13 mouse cellular contexts compared by ENCODE assay signal in genomic region chr12:73445562-73445961, GRCm38 (mm10).
DNase-seq lines count a peak whose midpoint lies in the region; ATAC-seq lines count a peak whose summit lies in the region.
"Had no signal": no experiment of that assay in that cellular context is flagged by ENCODE, and none has a peak within 500 bp of the region (broad histone marks: within the 10 kb centered on the region; RNA-seq: fewer than 3 reads in every experiment).

No protein-coding gene starts in this region.

- no peaks in the 10 kb centered on the region for H3K27me3 ChIP-seq in kidney, embryonic 14.5 days (ENCODE audit: control insufficient read depth, insufficient read depth, low read length)
- no peaks in the 10 kb centered on the region for H3K27me3 ChIP-seq in limb, embryonic 12.5 days
- H3K27me3 ChIP-seq: forebrain, embryonic 13.5 days had no signal

- H3K9ac ChIP-seq in kidney, embryonic 14.5 days (ENCODE audit: low read depth, low read length), result no peak overlapping the region
- no peak overlapping the region for H3K9ac ChIP-seq in limb, embryonic 12.5 days (replicated peaks)
- H3K9ac ChIP-seq: forebrain, embryonic 13.5 days had no signal

- DNase-seq in 416B (ENCODE audit: low read depth) (peak; percentile 74), NIH3T3 (ENCODE audit: low read depth) (peak; percentile 42)
- no peak for DNase-seq in ovary, adult 18-20 months (ENCODE audit: low spot score)
- DNase-seq in yolk sac, embryonic 10.5 days (ENCODE audit: low spot score), result no peak
- DNase-seq in B cell, adult 2 months, result no peak
- DNase-seq: adrenal gland, postnatal 10 days; cerebellum, adult 9-11 months; lung, adult 18-20 months; right cerebral cortex, postnatal 14 days had no signal

- H3K9me3 ChIP-seq in kidney, embryonic 14.5 days (ENCODE audit: control insufficient read depth, low read length), result peaks cover 4% of the 10 kb centered on the region; the same call in 1 of the 2 replicates
- H3K9me3 ChIP-seq in limb, embryonic 12.5 days, result no peaks in the 10 kb centered on the region
- H3K9me3 ChIP-seq: forebrain, embryonic 13.5 days had no signal

- no peak overlapping the region for H3K4me3 ChIP-seq in kidney, embryonic 14.5 days (ENCODE audit: low read length)
- H3K4me3 ChIP-seq in limb, embryonic 12.5 days (replicated peaks), result no peak overlapping the region
- H3K4me3 ChIP-seq: forebrain, embryonic 13.5 days; layer of hippocampus, adult 2 months had no signal

- H3K36me3 ChIP-seq in kidney, embryonic 14.5 days (ENCODE audit: control insufficient read depth, insufficient read depth, low read length), result no peaks in the 10 kb centered on the region
- H3K36me3 ChIP-seq in limb, embryonic 12.5 days, result no peaks in the 10 kb centered on the region

- H3K4me2 ChIP-seq in kidney, embryonic 14.5 days (replicated peaks; ENCODE audit: low read depth, low read length), result no peak overlapping the region
- H3K4me2 ChIP-seq in limb, embryonic 12.5 days, result 0 out of 2 replicates have a peak overlapping the region, but pooled peaks have one; percentile 36
- H3K4me2 ChIP-seq: forebrain, embryonic 13.5 days had no signal

- ATAC-seq in kidney, embryonic 14.5 days (ENCODE audit: low FRiP score, low TSS enrichment), result peak; percentile 8; the same call in 1 of the 2 replicates
- ATAC-seq in limb, embryonic 12.5 days (ENCODE audit: insufficient number of reproducible peaks, insufficient read depth, low FRiP score, low TSS enrichment, low read depth), result no peak
- ATAC-seq: forebrain, embryonic 13.5 days had no signal

- no peak overlapping the region for H3K27ac ChIP-seq in kidney, embryonic 14.5 days (ENCODE audit: low read depth, low read length)
- peak overlapping the region; percentile 84 for H3K27ac ChIP-seq in limb, embryonic 12.5 days
- H3K27ac ChIP-seq: forebrain, embryonic 13.5 days; layer of hippocampus, adult 2 months had no signal

- WGBS in kidney, embryonic 14.5 days, result 62% methylated on average over 10 of the region's 10 CpGs
- 45% methylated on average over 10 of the region's 10 CpGs for WGBS in limb, embryonic 12.5 days

- peaks cover 4% of the 10 kb centered on the region; the same call in 1 of the 2 replicates for H3K4me1 ChIP-seq in kidney, embryonic 14.5 days (ENCODE audit: control insufficient read depth, insufficient read depth, low read length)
- H3K4me1 ChIP-seq in limb, embryonic 12.5 days (replicated peaks), result peaks cover 55% of the 10 kb centered on the region
- H3K4me1 ChIP-seq: forebrain, embryonic 13.5 days had no signal

Comparison
In these comparisons a context has a peak if more than half of its experiments do, and no peak if none do; other contexts are left out.
1. DNase-seq: peak in 416B (single experiment) and NIH3T3 (single experiment); none in ovary, adult 18-20 months (single experiment), yolk sac, embryonic 10.5 days (single experiment) and B cell, adult 2 months (0 of 2).